Mouse (Mus musculus): Measurements from ENCODE around the gene Cdk19. TPM values are rescaled to one million over a fixed set of nuclear protein-coding genes. Genes with fewer than 3 reads are reported as not detected.

The Cdk19 gene
- total and polyA plus RNA-seq, 3 experiments, result 3.3 to 4.7 (median 4.0) TPM

- Histone ChIP-seq H3K36me3 (replicated peaks in 1 of 2; ENCODE audit: control insufficient read depth in 1 of 2, insufficient read depth in 1 of 2, low read length in 1 of 2) (peaks cover 0 to 2% of the 10 kb centered on the region in 2 experiments), H3K4me1 (ENCODE audit: control insufficient read depth in 1 of 2, insufficient read depth in 2 of 2) (peaks cover 0 to 8% of the 10 kb centered on the region in 2 experiments; a peak in 1 of 4 replicates), H3K4me2 (ENCODE audit: insufficient read depth, low read depth, poor library complexity, severe bottlenecking) (no peak overlapping the region), H3K27me3 (replicated peaks) (no peaks in the 10 kb centered on the region), H3K9ac (ENCODE audit: insufficient read depth, low read depth) (no peak overlapping the region), H3K27ac (ENCODE audit: insufficient read depth, low read depth) (no peak overlapping the region), H3K9me3 (replicated peaks; ENCODE audit: low read length) (no peaks in the 10 kb centered on the region), H3K79me2 (replicated peaks; ENCODE audit: control insufficient read depth, extremely low read depth, insufficient read depth, poor library complexity, severe bottlenecking) (no peaks in the 10 kb centered on the region), H3K4me3 (replicated peaks in 1 of 3; ENCODE audit: low read depth in 2 of 3, low read length in 2 of 3, poor library complexity in 1 of 3) (no peak overlapping the region)
- no peak for TF ChIP-seq MEF2A (IDR thresholded peaks at IDR 0.05; ENCODE audit: borderline replicate concordance, low read depth, low read length)
- no peak for TF ChIP-seq POLR2AphosphoS2 (IDR thresholded peaks at IDR 0.05; ENCODE audit: low read depth, low read length)
- TF ChIP-seq MAFK (IDR thresholded peaks at IDR 0.05; ENCODE audit: insufficient replicate concordance, low read length), result no peak
- TF ChIP-seq CHD2 (IDR thresholded peaks at IDR 0.05; ENCODE audit: low read length), result no peak
- no peak for TF ChIP-seq RCOR1 (conservative IDR thresholded peaks at IDR 0.05; ENCODE audit: low read depth, low read length)
- TF ChIP-seq NELFE (IDR thresholded peaks at IDR 0.05; ENCODE audit: low read depth, low read length), result no peak
- no peak for TF ChIP-seq MXI1 (IDR thresholded peaks at IDR 0.05; ENCODE audit: low read depth, low read length)
- in situ Hi-C loops (cut with MboI; ENCODE audit: low pct_ligation_motif_present, low pct_unique_long_range_greater_than_20kb, low sequenced_read_pairs) (no loop called here), dilution Hi-C loops (cut with MboI; ENCODE audit: extremely low pct_ligation_motif_present, extremely low pct_unique_long_range_greater_than_20kb, low sequenced_read_pairs) (no loop called here)
- DNase-seq (ENCODE audit: extremely low read depth), result no peak
Observed at GRCm38 (mm10) chr10:40442076-40442475, 102.7 kb downstream of the Cdk19 start.

DNA sequence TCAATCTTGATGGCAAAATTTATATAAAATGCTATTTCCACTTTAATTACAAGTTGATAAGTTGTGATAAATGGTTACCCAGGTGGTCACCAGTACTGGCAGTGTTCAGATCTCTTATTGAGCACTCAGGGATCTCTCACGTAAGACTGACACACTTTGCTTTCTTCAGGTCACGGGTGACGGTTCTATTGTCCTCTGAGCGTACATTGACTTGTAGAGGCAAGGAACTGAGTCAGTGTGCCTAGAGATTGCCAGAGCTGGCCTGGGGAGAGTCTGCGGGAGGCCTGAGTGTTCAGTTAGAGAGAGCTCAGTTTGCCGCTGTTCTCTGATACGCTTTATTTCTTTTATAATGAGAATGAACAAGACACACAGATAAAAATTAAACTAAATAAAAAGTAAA lies 104.0 kb downstream of the Cdk19 start:
- no peaks in the 10 kb centered on the region for H3K27me3 ChIP-seq (replicated peaks)
- H3K9ac ChIP-seq (ENCODE audit: insufficient read depth, low read depth), result no peak overlapping the region
- in situ Hi-C loops (cut with MboI; ENCODE audit: low pct_ligation_motif_present, low pct_unique_long_range_greater_than_20kb, low sequenced_read_pairs) (no loop called here), dilution Hi-C loops (cut with MboI; ENCODE audit: extremely low pct_ligation_motif_present, extremely low pct_unique_long_range_greater_than_20kb, low sequenced_read_pairs) (no loop called here)
- DNase-seq (ENCODE audit: extremely low read depth), result no peak
- no peak overlapping the region for H3K27ac ChIP-seq (ENCODE audit: insufficient read depth, low read depth)
- no peaks in the 10 kb centered on the region for H3K9me3 ChIP-seq (replicated peaks; ENCODE audit: low read length)
- no peaks in the 10 kb centered on the region; the same call in 1 of the 2 replicates for H3K79me2 ChIP-seq (replicated peaks; ENCODE audit: control insufficient read depth, extremely low read depth, insufficient read depth, poor library complexity, severe bottlenecking)
- H3K36me3 ChIP-seq (replicated peaks in 1 of 2; ENCODE audit: control insufficient read depth in 1 of 2, insufficient read depth in 1 of 2, low read length in 1 of 2), result peaks cover 0 to 2% of the 10 kb centered on the region in 2 experiments
- no peak overlapping the region for H3K4me2 ChIP-seq (ENCODE audit: insufficient read depth, low read depth, poor library complexity, severe bottlenecking)
- peaks cover 0 to 9% of the 10 kb centered on the region in 2 experiments; a peak in 2 of 4 replicates for H3K4me1 ChIP-seq (ENCODE audit: control insufficient read depth in 1 of 2, insufficient read depth in 2 of 2)
- no peak overlapping the region for H3K4me3 ChIP-seq (replicated peaks in 1 of 3; ENCODE audit: low read depth in 2 of 3, low read length in 2 of 3, poor library complexity in 1 of 3)
- no peak for TF ChIP-seq MAX (IDR thresholded peaks at IDR 0.05; ENCODE audit: low read length)
- no peak for TF ChIP-seq KAT2A (IDR thresholded peaks at IDR 0.05; ENCODE audit: insufficient replicate concordance, low read length)
- TF ChIP-seq EP300 (IDR thresholded peaks at IDR 0.05; ENCODE audit: low read length), result no peak
- no peak for TF ChIP-seq NELFE (IDR thresholded peaks at IDR 0.05; ENCODE audit: low read depth, low read length)
- no peak for TF ChIP-seq ZKSCAN1 (IDR thresholded peaks at IDR 0.05; ENCODE audit: borderline replicate concordance, low read depth, low read length)
- no peak for TF ChIP-seq MAZ (IDR thresholded peaks at IDR 0.05; ENCODE audit: low read depth, low read length)
- TF ChIP-seq TBP (conservative IDR thresholded peaks at IDR 0.05; ENCODE audit: low read depth, low read length), result no peak
- TF ChIP-seq IRF4 (IDR thresholded peaks at IDR 0.05; ENCODE audit: low read depth, low read length), result no peak
- no peak for TF ChIP-seq CHD2 (IDR thresholded peaks at IDR 0.05; ENCODE audit: low read length)
- TF ChIP-seq ZC3H11A (IDR thresholded peaks at IDR 0.05; ENCODE audit: low read depth, low read length), result no peak
- no peak for TF ChIP-seq BHLHE40 (IDR thresholded peaks at IDR 0.05; ENCODE audit: low read depth, low read length)
- no peak for TF ChIP-seq CTCF (conservative IDR thresholded peaks at IDR 0.05 in 1 of 2, IDR thresholded peaks at IDR 0.05 in 1 of 2; ENCODE audit: low read depth in 2 of 2, low read length in 2 of 2)

All from CH12.LX (cell line).